Mouse (Mus musculus) megakaryocyte progenitor cell, adult 5-6 weeks (primary cell): Measurements from ENCODE around the gene Ryk. TPM values are rescaled to one million over a fixed set of nuclear protein-coding genes. Genes with fewer than 3 reads are reported as not detected.
A peak's percentile ranks its signal among the peaks of the same experiment; 100 is the strongest.

Experiments used
- ATAC-seq: replicated peaks from 2 replicates; pipeline ENCODE4 v1.8.0; 2016; ENCODE audit warnings: mild to moderate bottlenecking, moderate TSS enrichment, inconsistent platforms; ENCODE audit not compliant: poor library complexity
- total RNA-seq, 2 experiments: library from RNA; stranded (forward) in 1 of 2; stranded (reverse) in 1 of 2; fragments of 157-497, 149-512 nt in 1 of 2; fragments of 200-1000 nt in 1 of 2; gene quantifications; 2 replicates each; pipeline versions ENCODE4 v1.2.3 to v1.2.4; 2015 to 2017

Ryk gene
- total RNA-seq, 2 experiments from 2014 or later: 0.54 to 1.6 TPM

DNA sequence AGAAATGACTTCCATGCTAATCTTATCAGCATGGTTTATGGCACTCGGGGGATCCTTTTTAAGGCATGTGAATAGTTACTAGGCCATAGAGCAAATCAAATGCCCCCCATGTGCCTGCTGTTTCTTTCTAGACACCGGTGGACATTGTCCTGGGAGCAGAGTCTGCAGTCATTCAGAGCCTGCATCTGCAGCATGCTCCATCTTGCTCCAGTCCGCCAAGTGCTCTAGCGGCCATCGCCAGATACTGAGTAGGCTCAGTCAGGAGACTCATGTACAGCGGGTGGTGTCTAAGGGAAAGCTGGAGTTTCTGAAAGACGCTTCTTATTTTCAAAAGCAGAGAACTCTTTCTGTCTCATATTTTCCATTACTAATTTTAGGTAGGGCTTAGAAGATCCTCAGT, 67.6 kb downstream of the Ryk start:
- no peak for ATAC-seq

DNA sequence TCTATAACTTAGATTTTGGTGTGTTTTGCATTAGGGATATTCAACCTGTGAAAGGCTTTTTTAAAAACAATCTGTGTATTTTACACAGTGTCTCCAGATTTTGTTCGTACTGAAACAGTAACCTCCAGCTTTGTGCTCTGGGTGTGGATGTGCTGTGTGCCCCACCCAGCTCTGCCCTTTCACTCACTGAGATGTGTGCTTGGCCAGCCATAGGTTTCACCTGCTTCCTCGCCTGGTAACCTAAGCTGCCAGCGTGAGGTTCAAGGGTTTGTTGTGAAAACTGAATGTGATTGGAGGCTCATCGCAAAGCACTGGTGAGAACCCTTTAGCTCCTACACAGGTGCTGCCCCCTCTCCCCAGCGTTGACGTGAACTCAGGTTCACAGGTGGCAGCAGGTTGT, 70.2 kb downstream of the Ryk start:
- ATAC-seq: no peak

DNA sequence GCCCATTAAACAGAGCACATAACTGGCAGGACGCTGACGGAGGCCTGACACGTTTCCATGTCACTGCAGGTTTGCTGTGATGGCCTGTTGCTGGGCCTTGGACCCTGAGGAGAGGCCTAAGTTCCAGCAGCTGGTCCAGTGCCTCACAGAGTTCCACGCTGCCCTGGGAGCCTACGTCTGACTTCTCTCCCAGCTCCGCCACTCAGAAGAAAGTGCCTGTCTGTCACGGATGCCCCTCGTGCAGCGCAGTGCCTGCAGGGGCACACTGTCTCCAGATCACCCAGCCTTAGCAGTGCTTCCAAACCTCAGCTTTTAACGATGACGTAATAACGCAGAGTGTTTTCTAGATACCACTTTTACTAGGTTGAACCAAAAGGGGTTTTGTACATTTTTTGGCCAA, 72.1 kb downstream of the Ryk start:
- no peak for ATAC-seq

DNA sequence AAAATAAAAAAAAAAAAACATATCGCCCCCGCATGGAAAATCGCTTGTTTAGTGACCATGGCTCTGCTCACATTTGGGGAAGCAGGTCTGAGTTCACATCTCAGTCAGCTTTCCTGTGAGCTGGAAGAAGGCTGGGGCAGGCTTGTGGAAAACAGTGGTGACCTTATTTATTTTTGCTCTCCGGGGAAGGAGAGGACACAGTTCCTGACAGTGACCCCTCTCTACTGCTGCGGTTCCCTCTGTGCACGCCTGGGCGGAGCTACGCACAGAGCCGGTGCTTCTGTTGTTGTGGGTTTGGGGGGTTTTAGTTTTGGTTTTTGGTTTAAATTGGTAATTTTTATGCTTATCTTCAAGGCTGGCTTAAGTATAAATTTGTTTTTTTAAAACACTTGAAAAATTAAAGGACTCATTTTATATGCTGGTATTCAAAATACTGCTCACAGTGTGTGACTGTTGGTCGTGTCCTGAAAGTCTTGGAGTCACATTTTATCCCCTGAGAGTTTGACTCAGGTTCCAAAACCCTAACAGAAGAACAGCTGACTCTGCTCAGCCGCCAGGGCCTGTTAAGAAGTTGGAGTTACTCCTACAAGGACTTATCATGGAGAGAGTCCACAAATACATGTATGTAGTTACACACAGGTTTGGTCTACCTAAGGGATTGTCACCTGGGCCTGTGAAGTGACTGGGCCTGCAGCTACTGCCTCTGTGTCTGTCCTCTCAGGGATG, 73.0 kb downstream of the Ryk start:
- ATAC-seq: no peak

DNA sequence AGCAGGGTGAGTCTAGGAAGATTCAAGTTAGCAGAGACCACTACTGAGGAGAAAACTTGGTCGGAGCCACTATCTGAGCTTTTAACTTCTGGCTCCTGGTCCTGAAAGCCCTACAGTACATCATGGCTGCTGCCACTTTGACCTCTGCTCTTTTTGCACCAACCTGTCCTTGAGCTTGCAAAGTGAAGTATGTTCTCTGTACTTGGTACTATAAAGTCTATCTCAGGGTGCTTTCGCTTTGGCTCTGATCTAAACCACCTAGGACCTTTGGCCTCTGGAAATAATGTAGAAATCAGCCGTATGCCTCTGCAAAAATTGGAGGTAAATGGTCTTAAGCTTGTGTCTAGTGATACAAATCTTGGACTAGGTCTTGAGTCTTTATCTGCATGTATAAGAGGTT, 76.8 kb downstream of the Ryk start:
- ATAC-seq: no peak

DNA sequence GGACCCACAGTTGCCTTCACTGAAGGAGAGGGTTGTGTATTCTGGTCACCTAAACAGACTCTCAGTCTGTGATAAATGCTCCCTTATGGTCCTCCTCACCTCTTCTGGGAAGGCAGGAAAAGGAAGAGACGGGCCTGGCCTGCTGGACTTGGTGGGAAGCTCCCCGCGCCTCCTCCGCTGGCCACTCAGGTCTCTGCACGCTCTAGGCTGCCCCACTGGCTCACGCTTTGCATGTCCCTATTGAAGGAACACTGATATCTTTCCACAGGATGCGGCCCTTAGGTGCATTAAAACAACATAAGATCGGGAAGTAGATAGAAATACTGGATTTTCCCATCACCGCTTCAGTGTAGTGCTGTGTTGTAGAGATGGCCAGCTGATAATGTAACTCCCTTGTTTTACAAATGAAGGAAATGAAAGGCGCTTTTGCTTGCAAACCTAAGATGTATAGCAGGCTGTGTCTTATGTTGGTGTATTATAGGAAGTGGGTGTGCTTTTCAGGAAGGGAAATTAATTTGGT, 77.9 kb downstream of the Ryk start:
- no peak for ATAC-seq

DNA sequence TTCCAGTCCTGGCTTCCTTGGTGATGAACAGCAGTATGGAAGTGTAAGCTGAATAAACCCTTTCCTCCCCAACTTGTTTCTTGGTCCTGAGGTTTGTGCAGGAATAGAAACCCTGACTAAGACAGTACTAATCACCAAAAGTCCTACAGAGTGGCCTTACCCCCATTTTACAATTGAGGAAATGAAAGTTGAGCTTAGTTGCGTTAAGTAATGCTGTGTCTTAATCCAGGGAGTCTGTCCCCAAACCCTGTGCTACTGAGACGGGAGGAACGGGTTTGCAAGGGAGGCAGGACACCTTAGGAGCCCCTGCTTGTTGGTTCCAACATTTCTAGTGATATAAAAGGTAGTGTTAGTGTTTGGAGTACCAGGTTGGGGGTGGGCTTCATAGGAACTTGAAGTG, 78.9 kb downstream of the Ryk start:
- peak; percentile 86 for ATAC-seq

DNA sequence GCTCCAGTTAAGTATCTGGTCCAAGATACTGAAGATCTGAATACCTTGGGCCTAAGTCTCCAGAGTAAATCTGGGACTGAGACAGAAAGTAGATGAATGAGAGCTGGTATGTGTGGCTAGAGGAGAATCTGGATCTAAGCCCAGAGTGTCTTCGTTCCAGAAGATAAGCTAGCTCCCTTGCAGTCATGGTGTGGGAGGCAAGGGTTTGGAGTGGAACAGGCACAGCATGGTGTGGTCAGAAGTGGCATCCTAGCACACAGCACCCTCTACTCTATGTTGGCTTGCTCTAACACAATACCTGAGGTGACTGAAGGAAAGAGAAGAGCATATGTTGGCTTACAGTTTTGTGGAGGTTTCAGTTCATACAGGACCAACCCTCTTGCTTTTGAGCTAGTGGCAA, 79.9 kb downstream of the Ryk start:
- ATAC-seq: no peak

DNA sequence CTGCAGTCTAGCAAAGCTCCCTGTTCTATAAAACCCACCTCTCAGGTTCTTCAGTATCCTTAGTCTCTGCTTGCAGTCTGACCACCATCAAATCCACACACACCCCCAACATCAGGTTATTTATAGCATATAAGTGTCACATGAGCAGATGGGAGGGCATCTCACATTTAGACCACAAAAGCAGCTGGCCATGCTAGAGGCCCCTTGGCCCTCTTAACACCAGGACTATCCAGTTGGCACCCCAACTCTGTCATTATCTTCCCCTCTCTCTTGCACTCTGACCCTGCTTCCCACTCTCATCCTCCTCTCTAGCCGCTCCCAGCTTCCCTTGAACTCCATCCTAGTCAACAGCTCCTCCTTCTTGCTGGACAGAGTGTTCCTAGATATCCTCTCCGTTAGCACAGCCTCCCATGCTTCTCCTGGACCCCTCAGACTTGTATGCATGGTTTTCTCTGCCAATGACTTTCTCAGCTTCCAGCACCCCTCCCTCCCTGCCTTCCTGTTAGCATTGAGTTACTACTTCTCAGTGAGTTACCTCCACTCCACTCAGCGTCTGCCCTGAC, 80.7 kb downstream of the Ryk start:
- no peak for ATAC-seq

DNA sequence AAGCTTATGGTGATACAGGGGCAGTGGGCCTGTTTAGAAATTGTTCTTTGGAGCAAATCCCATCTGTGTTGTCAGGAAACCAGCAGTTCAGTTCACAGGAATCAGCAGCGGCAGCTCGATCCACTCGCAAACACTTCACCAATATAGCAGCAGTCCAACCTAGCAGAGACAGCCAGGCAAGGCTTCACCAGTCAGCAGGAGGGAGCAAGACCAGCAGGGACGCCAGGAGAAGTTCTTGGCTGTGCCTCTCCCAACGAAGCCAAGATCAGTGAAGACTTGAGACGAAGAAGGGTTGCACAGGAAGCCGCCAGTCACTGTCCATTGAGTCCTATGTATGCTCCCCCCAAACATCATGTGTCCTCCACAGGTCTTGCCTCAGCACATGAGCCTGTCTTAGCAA, 81.4 kb downstream of the Ryk start:
- no peak for ATAC-seq

DNA sequence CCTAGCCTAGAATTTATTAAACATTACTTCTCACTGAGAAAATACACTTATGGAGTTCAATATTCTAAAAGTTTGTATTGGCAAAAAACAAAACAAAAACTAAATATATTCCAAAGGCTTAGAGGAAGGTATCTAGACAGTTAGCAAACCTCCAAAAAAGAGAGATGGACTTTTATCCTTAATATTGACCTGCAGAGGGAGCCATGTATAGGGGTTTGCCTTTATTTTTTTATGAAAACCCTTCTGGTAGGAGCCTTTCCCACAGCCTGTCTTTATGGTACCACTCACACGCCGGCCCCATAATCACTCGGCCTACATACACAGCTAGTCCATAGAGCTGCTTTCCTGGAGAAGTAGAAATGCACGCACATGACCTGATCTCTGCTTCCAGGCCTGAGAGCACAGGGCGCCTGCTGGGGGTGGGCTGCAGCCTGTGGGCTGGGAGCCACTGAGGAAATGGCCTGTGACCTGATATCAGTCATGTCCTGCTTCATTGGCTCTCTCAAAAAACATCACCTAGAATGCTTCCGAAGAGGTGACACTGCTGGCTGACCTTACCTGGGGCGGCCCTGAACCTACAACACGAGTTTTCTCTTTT, 82.9 kb downstream of the Ryk start:
- no peak for ATAC-seq

DNA sequence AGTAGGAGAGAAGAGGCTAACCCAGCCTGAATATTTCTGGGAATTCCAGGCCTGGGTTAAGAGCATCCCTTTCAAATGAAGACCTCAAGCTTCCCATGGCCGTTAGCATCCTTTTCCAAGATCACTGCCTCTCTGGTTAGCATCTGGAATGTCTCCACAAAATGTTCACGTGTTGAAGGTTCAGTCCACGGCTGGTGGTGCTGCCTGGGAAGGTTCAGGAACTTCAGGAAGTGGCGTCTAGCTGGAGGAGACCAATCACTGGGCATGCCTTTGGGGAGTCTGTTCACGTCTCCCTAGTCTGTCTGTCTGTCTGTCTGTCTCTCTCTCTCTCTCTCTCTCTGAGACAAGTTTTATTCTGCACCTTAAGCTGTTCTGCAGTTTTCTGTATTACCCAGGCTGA, 84.8 kb downstream of the Ryk start:
- no peak for ATAC-seq

DNA sequence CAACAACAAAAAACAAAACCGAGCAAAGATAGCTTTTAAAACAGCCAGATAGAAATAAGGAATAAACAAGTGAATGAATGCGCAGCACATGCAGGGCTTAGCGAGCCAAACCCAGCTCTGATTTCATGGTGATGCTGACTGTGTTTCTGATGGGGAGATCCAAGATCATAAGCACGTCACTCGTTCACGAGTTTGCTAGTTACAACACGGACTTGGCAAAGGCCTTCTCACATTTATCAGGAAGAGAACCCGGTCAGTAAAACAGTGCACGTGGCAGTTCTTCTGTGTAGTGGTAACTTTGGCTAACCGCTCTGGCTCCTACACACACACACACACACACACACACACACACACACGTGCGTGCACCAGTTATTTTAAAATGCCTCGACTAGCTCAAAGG, 87.1 kb downstream of the Ryk start:
- no peak for ATAC-seq

DNA sequence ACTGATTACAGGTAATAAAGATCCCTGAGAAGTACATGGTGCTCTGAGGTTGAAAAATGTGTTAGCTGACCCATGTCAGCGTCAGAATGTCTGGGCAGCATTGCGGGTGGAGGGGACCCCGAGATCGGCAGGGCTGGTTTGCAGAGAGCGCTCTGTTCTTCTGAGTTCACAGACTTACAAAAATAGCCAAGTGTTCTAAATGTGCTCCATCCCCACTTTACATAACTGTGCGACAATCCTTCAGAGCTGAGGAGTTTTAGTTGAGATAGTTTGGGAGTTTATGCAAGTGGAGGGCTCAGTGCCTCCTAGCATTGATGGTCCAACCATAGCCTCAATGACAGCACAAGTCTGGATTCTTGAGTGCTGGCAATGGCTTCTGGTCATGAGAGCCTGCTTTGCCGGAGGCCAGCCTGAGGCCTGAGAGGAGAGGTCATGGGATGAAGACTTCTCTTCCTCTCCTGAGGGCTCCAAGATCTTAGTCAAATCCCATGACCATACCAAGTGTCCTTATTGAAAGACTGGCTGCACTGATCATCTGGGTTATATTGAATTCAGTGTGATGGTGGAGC, 88.2 kb downstream of the Ryk start:
- no peak for ATAC-seq

DNA sequence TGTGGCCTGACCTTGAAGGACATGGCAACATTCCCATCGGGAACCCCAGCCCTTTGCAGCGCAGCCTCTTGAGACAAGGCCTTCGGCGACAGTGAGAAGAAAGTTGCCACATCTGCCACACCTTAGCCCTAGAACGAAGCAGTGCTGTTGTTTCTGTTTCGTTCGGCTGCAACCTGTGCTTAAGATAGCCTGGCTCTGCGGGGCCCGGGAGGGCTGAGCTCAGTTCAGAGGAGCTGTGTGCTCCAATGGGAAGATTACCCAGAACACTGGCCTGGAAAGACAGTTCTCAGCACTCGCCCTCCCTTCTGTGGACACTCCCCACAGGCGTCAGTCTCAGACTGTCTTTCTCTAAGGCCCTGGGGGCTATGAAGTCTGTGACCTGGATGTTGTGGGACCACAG, 89.1 kb downstream of the Ryk start:
- no peak for ATAC-seq

DNA sequence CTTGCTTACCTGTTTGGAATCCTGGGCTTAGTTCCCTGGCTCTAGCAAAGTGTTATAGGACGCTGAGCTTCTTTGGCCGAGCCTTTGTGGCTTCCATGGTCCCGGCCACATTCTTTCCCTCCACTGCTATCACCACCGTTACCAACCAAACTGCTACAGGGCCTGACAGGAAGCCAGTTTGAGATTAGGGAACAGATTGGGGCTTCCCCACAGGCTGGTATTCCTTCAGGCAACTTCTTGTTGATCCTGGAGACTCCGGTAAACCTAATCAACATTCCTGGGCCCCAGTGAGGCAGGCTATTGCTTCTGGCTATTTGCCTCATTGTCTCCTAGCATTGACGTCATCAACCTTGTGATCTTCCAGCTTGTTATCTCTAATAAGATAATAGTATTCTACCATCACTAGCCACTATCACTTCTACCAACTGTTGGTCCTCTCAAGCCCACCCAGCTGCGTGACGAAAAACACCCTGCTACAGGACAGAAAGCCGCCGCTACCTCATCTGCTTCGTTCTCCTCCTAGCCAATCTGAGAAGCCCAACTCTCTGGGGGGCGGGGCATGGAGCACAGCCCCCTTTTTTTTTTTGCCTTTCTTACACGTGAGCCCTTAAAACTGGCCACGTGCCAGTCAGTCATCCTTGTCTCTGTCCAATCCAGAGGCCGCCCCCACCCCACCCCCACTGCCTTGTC, 90.1 kb downstream of the Ryk start:
- 0 out of 2 replicates have a peak, but pooled peaks have one; percentile 9 for ATAC-seq

DNA sequence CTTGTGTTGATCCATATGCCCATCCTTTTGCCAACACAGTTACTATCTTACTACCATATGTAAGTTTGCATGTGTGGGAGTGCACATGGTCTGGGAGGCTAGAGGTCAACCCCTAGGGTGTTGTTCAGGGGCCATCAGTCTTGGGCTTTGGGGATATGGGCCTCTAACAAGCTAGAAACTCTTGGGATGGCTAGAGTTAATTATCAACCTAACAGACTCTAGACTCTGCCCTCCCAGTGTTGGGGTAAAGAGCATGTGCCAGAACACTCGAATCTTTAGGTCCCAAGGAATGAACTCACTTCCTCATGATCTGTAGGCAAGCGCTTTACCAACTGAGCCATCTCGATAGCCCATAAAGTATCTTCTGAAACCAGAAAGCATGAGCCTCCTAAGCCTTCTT, 91.4 kb downstream of the Ryk start:
- no peak for ATAC-seq

DNA sequence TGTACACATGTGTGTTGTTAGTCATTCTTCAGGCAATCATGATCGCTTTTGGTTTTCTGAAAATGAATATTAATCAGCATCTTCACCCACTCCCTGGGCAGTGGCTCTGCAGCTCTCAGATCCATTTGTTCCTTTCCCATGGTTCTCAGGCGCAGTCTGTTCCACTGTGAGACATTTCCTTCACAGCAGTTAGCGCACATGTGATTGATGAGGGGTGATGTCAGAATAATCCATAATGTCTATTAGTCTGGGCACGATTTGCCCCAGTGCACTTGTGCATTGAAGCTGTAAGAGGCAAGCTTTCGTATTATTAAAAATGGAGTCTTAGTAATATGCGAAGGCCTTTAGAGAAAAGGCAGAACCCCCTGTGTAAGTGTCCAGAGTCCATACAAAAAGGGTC, 95.1 kb downstream of the Ryk start:
- no peak for ATAC-seq

DNA sequence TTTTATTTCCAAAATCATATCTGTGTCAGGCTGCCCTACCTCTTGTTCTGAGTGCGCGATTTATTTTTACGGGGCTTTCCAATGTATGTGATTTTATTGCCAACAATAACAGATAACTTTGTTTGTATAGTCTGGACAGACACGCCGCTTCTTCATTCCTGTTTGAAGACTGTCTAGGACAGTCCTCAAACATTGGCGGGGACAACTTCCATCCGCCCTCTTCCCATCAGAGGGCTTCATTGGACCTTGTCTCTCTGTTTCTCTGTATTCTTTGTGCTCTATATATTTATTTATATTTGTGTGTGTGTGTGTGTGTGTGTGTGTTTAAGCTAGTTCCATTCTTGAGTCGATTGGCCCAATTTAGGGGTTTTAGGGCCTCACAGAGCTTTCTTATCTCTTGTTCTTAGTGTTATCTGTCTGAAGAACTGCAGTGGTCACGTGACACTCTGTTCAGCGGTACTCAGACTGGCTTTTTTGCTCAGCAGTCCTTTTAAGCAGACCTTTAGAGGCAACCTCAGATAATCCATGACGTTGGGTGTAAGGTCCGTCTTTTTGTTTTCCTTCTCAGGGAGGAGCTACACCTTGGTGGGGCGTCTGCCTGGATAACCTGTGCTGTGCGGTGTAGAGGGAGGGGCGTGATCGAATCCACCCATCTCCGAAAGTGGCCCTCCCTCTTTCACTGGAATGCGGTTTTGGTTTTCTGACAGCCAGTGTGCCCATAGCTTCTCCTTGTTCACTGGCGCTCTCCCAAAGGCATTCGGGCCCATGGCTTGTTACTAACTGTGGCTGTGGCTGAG, 99.4 kb downstream of the Ryk start:
- ATAC-seq: peak; percentile 31

DNA sequence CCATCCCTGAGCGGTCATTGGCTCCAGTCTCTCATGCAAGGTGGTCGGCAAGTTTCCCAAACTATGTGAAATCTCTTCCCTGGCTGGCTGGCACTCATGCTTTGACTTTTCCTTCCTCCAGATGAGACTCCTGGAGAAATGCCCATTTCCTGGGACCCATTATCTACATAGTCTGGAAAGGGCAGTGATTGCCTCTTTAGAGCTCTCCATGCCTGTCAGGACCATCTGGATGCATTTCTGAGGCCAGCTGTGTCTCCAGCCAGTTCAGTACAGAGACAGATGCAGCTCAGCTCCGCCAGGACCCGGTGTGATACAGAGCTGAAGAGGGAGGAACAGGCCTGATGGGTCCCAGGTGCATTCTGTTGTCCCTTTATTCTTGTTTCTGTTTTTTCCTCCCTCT, 107.5 kb downstream of the Ryk start:
- no peak for ATAC-seq

DNA sequence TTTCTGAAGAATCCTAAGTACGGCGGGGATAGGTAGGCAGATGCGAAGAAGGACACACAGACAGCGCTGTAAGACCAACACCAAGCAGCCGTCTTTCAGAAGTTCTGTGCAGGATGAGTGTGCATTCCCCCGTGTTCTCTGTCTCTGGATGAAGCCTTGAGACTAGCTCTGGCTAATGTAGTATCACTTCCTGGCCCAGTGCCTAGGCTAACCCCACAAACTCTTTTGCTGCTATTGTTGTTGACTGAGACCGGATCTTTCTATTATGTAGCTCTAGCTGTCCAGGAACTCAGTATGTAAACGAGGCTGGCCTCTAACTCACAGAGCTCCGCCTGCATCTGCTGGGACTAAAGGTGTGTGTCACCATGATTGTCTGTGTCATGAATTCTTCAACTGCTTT, 110.2 kb downstream of the Ryk start:
- ATAC-seq: no peak
